Mouse (Mus musculus) adrenal gland, postnatal 10 days (tissue): ENCODE results near the gene Tex14. TPM values are rescaled to one million over a fixed set of nuclear protein-coding genes. Genes with fewer than 3 reads are reported as not detected.
"Not testable (repeated sequence)": the region's sequence is repeated elsewhere in the genome, so short reads cannot be mapped to it uniquely, and the experiment has no call there.

ENCODE experiments used
- DNase-seq: peaks from one replicate; pipeline ENCODE4 v3.0.0; 2021; ENCODE audit warnings: mixed read lengths
- long read RNA-seq, 2 experiments: library from polyadenylated mRNA; stranded (forward); transcript quantifications; one replicate each; pipeline ENCODE4 v2.0.0; 2021
- total RNA-seq, 2 experiments: library from RNA; stranded (reverse); gene quantifications; 2 replicates each; pipeline ENCODE4 v1.2.3; 2021

The Tex14 gene
- total RNA-seq = under 1 TPM; 0.58 to 0.90 TPM
- long read RNA-seq, experiment 1 = 0 reads
- long read RNA-seq, experiment 2, partial matches to known transcripts = 0 of 1 reads
- long read RNA-seq, experiment 2, other reads (novel, unspliced or antisense) = 1 of 1 reads

- DNase-seq = peak; percentile 24
Observed at GRCm38 (mm10) chr11:87404876-87405275, at the start of gene Tex14, which contains the start of gene Rad51c. Tex14 (plus strand) TSS chr11:87405065. Rad51c (minus strand) TSS chr11:87404954.

GRCm38 (mm10) chr11:87357317-87358300, 47.3 kb upstream of the Tex14 start:
- peak; percentile 28 for DNase-seq

GRCm38 (mm10) chr11:87358331-87359261, 46.3 kb upstream of the Tex14 start, which contains the start of gene Ppm1e:
Ppm1e (minus strand) TSS chr11:87359023.
- DNase-seq = peak; percentile 88

GRCm38 (mm10) chr11:87359262-87359612, 45.6 kb upstream of the Tex14 start:
- DNase-seq = no peak

- no peak for DNase-seq
Observed at GRCm38 (mm10) chr11:87365120-87365519, 39.7 kb upstream of the Tex14 start.

GRCm38 (mm10) chr11:87367061-87367460, 37.8 kb upstream of the Tex14 start:
- DNase-seq = no peak

GRCm38 (mm10) chr11:87367865-87368580, 36.8 kb upstream of the Tex14 start:
- DNase-seq = no peak

- peak; percentile 8 for DNase-seq
Observed at GRCm38 (mm10) chr11:87384551-87384950, 20.3 kb upstream of the Tex14 start.

- DNase-seq = no peak
Observed at GRCm38 (mm10) chr11:87385676-87386075, 19.2 kb upstream of the Tex14 start.

GRCm38 (mm10) chr11:87393855-87394254, 11.0 kb upstream of the Tex14 start:
- DNase-seq = peak; percentile 55

- DNase-seq = no peak
Observed at GRCm38 (mm10) chr11:87398402-87398801, 6.5 kb upstream of the Tex14 start.

GRCm38 (mm10) chr11:87404111-87404853, 583 bp upstream of the Tex14 start:
- DNase-seq = peak; percentile 99

- not testable (repeated sequence) for DNase-seq
Observed at GRCm38 (mm10) chr11:87413412-87413811, 8.5 kb downstream of the Tex14 start.

GRCm38 (mm10) chr11:87416120-87416519, 11.3 kb downstream of the Tex14 start:
- no peak for DNase-seq

GRCm38 (mm10) chr11:87420861-87421260, 16.0 kb downstream of the Tex14 start:
- no peak for DNase-seq

GRCm38 (mm10) chr11:87421760-87422201, 16.9 kb downstream of the Tex14 start:
- DNase-seq = peak; percentile 28

GRCm38 (mm10) chr11:87422511-87423340, 17.9 kb downstream of the Tex14 start:
- peak; percentile 83 for DNase-seq

- no peak for DNase-seq
Observed at GRCm38 (mm10) chr11:87423551-87424325, 18.9 kb downstream of the Tex14 start.

- no peak for DNase-seq
Observed at GRCm38 (mm10) chr11:87426121-87426449, 21.2 kb downstream of the Tex14 start.
